Mouse (Mus musculus) heart, adult 2 months (tissue): Measurements from ENCODE around the gene Flnb.

Experiments used
- CTCF ChIP-seq: fragments of 200-600 bp; IDR thresholded peaks from 2 replicates; pipeline ENCODE4 v1.8.1; 2022; ENCODE audit warnings: antibody characterized with exemption, mild to moderate bottlenecking, moderate library complexity
- EP300 ChIP-seq: fragments of 200-500 bp; IDR thresholded peaks from 2 replicates; pipeline ENCODE4 v1.6.1; 2011; ENCODE audit warnings: low read depth, low read length, control low read depth; ENCODE audit not compliant: insufficient read depth
- POLR2A ChIP-seq: fragments of 200-500 bp; IDR thresholded peaks from 2 replicates; pipeline ENCODE4 v1.6.1; 2011; ENCODE audit warnings: mild to moderate bottlenecking, low read depth, low read length, control low read depth; ENCODE audit not compliant: insufficient read depth

- TF ChIP-seq CTCF (no peak), POLR2A (no peak), EP300 (no peak)
Measured at GRCm38 (mm10) chr14:7929029-7929428, 111.3 kb downstream of the Flnb start.
